Mouse (Mus musculus): Measurements from ENCODE around the gene Gm10217. TPM values are rescaled to one million over a fixed set of nuclear protein-coding genes. Genes with fewer than 3 reads are reported as not detected.

Gm10217 gene
- total and polyA plus RNA-seq, 3 experiments, result not detected

DNA sequence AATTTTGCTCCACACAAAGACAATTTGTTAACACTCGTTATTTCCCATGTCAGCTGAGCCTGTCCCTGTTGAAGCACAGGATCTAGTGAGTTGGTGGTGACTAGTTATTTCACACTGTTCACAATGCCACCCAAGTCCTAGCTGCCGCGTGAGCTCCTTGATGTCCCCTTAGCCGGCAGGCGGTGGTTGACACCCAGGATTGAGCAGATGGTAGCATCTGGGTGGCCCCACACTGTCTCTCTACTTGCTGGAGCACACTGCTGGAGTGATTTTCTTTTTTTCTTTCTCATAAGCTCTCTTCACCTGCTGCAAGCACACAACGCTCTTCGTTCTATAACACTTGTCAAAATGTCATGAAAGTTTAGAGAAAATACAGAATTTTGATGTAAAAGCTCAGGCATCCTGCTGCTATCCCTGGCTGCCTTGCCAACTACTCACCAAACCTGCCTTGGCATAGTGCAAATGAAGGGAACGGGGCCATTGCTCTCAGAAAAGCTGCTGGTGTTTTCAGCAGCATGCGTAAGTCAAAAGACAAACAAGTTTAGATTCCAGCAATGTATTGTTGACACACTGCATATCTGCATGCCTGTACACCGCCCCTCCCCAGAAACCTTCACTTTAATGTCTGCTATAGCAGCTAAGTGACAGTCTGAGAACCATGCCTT is 3.4 kb upstream of the Gm10217 start:
- no peak for DNase-seq (ENCODE audit: low read depth, low spot score)
- H3K79me2 ChIP-seq (ENCODE audit: control insufficient read depth, insufficient read depth, low read length, poor library complexity), result no peaks in the 10 kb centered on the region
- H3K36me3 ChIP-seq (ENCODE audit: control insufficient read depth in 1 of 2, insufficient read depth in 2 of 2, low read length in 2 of 2), result no peaks in the 10 kb centered on the region
- no peak overlapping the region for H3K4me3 ChIP-seq (ENCODE audit: control insufficient read depth in 1 of 2, insufficient read depth in 1 of 2, low read depth in 2 of 2, low read length in 2 of 2)
- TF ChIP-seq MYC (IDR thresholded peaks at IDR 0.05; ENCODE audit: low read depth, low read length) (no peak), CHD2 (IDR thresholded peaks at IDR 0.05; ENCODE audit: low read length) (no peak), NRF1 (IDR thresholded peaks at IDR 0.05; ENCODE audit: insufficient read depth, low read depth, low read length, poor library complexity, severe bottlenecking) (no peak), ZMIZ1 (IDR thresholded peaks at IDR 0.05; ENCODE audit: low read depth, low read length) (no peak), GATA1 (IDR thresholded peaks at IDR 0.05; ENCODE audit: low read depth, low read length) (no peak), USF2 (IDR thresholded peaks at IDR 0.05; ENCODE audit: borderline replicate concordance in 1 of 2, insufficient read depth in 1 of 2, low read depth in 1 of 2, low read length in 2 of 2) (no peak), ZKSCAN1 (IDR thresholded peaks at IDR 0.05; ENCODE audit: low read depth, low read length) (no peak), SMC3 (IDR thresholded peaks at IDR 0.05; ENCODE audit: low read depth, low read length) (no peak), MEF2A (IDR thresholded peaks at IDR 0.05; ENCODE audit: extremely low read depth, insufficient replicate concordance, low read depth, low read length, poor library complexity, severe bottlenecking) (no peak), ELF1 (IDR thresholded peaks at IDR 0.05; ENCODE audit: low read depth, low read length) (no peak), MAFK (IDR thresholded peaks at IDR 0.05; ENCODE audit: borderline replicate concordance, low read depth, low read length) (no peak), POLR2AphosphoS2 (IDR thresholded peaks at IDR 0.05; ENCODE audit: low read length) (no peak), NELFE (IDR thresholded peaks at IDR 0.05; ENCODE audit: low read depth, low read length) (no peak), RCOR1 (IDR thresholded peaks at IDR 0.05; ENCODE audit: low read depth, low read length) (no peak), MXI1 (IDR thresholded peaks at IDR 0.05; ENCODE audit: low read depth, low read length) (no peak), CHD1 (IDR thresholded peaks at IDR 0.05; ENCODE audit: low read depth, low read length) (no peak), ETS1 (IDR thresholded peaks at IDR 0.05; ENCODE audit: low read depth, low read length) (no peak), SIN3A (IDR thresholded peaks at IDR 0.05; ENCODE audit: low read length) (no peak)
- no peaks in the 10 kb centered on the region for H3K27me3 ChIP-seq (ENCODE audit: control insufficient read depth in 1 of 2, insufficient read depth in 2 of 2, low read length in 2 of 2)
- no peaks in the 10 kb centered on the region for H3K9me3 ChIP-seq (replicated peaks; ENCODE audit: insufficient read depth, low read length)
- H3K4me1 ChIP-seq (ENCODE audit: control insufficient read depth in 1 of 2, insufficient read depth in 2 of 2, low read length in 2 of 2), result no peaks in the 10 kb centered on the region
- no peak overlapping the region for H3K9ac ChIP-seq (ENCODE audit: control insufficient read depth, low read depth, low read length, poor library complexity, severe bottlenecking)
- no peak overlapping the region for H3K27ac ChIP-seq (ENCODE audit: control insufficient read depth, low read depth, low read length)

DNA sequence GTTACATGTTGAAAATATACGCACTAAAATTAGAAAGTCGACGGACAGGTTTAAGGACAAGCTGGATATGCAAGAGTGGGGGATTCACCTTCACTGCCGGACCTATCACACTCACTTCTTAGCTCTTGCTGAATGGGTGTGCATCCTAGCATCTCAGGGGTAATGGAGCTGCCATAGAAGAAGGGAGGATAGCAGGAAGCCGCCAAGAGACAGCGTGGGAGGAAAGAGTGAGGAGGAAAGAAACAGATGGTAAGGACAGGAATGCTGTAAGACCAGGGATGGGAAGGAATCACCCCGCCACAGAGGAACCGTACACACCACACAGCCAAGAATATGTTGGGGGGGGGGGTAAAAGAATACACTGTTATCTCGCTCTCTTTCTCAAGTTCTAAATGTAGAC is 1.1 kb downstream of the Gm10217 start:
- TF ChIP-seq GABPA (IDR thresholded peaks at IDR 0.05; ENCODE audit: low read depth, low read length) (no peak), TBP (IDR thresholded peaks at IDR 0.05; ENCODE audit: low read depth, low read length) (no peak), EP300 (IDR thresholded peaks at IDR 0.05; ENCODE audit: low read depth in 1 of 2, low read length in 2 of 2) (no peak), CHD1 (IDR thresholded peaks at IDR 0.05; ENCODE audit: low read depth, low read length) (no peak), CTCF (IDR thresholded peaks at IDR 0.05 in 2 of 3, conservative IDR thresholded peaks at IDR 0.05 in 1 of 3; ENCODE audit: control insufficient read depth in 1 of 3, insufficient read depth in 1 of 3, low read depth in 2 of 3, low read length in 3 of 3, poor library complexity in 1 of 3, severe bottlenecking in 1 of 3) (no peak), TCF12 (IDR thresholded peaks at IDR 0.05; ENCODE audit: low read depth, low read length) (no peak), POLR2AphosphoS2 (IDR thresholded peaks at IDR 0.05; ENCODE audit: low read length) (no peak), ZMIZ1 (IDR thresholded peaks at IDR 0.05; ENCODE audit: low read depth, low read length) (no peak), MXI1 (IDR thresholded peaks at IDR 0.05; ENCODE audit: low read depth, low read length) (no peak), MEF2A (IDR thresholded peaks at IDR 0.05; ENCODE audit: extremely low read depth, insufficient replicate concordance, low read depth, low read length, poor library complexity, severe bottlenecking) (no peak), USF2 (IDR thresholded peaks at IDR 0.05; ENCODE audit: borderline replicate concordance in 1 of 2, insufficient read depth in 1 of 2, low read depth in 1 of 2, low read length in 2 of 2) (no peak), E2F4 (IDR thresholded peaks at IDR 0.05; ENCODE audit: borderline replicate concordance, low read depth, low read length) (no peak), JUND (IDR thresholded peaks at IDR 0.05; ENCODE audit: low read depth, low read length) (no peak), NELFE (IDR thresholded peaks at IDR 0.05; ENCODE audit: low read depth, low read length) (no peak), CHD2 (IDR thresholded peaks at IDR 0.05; ENCODE audit: low read length) (no peak)
- no peaks in the 10 kb centered on the region for H3K36me3 ChIP-seq (ENCODE audit: control insufficient read depth in 1 of 2, insufficient read depth in 2 of 2, low read length in 2 of 2)
- DNase-seq (ENCODE audit: low read depth, low spot score), result no peak
- no peaks in the 10 kb centered on the region for H3K27me3 ChIP-seq (ENCODE audit: control insufficient read depth in 1 of 2, insufficient read depth in 2 of 2, low read length in 2 of 2)
- no peaks in the 10 kb centered on the region for H3K79me2 ChIP-seq (ENCODE audit: control insufficient read depth, insufficient read depth, low read length, poor library complexity)
- no peaks in the 10 kb centered on the region for H3K9me3 ChIP-seq (replicated peaks; ENCODE audit: insufficient read depth, low read length)
- no peak overlapping the region for H3K27ac ChIP-seq (ENCODE audit: control insufficient read depth, low read depth, low read length)
- H3K4me3 ChIP-seq (ENCODE audit: control insufficient read depth in 1 of 2, insufficient read depth in 1 of 2, low read depth in 2 of 2, low read length in 2 of 2), result no peak overlapping the region
- H3K9ac ChIP-seq (ENCODE audit: control insufficient read depth, low read depth, low read length, poor library complexity, severe bottlenecking), result no peak overlapping the region
- H3K4me1 ChIP-seq (ENCODE audit: control insufficient read depth in 1 of 2, insufficient read depth in 2 of 2, low read length in 2 of 2), result no peaks in the 10 kb centered on the region
